Mouse (Mus musculus) liver, embryonic 11.5 days (tissue): ENCODE measurements around the gene Xxylt1. TPM values are rescaled to one million over a fixed set of nuclear protein-coding genes. Genes with fewer than 3 reads are reported as not detected.

Source experiments
- ATAC-seq: fragments of 200-750 bp; cut with Nextera tagmentation; replicated peaks from 2 replicates; pipeline ENCODE4 v1.8.0; 2017; ENCODE audit warnings: moderate number of reproducible peaks, mild to moderate bottlenecking, moderate TSS enrichment, moderate library complexity; ENCODE audit not compliant: low FRiP score
- DNase-seq: peaks from one replicate; pipeline ENCODE4 v3.0.0-alpha.2; 2017; ENCODE audit warnings: low spot score
- H3K27ac ChIP-seq: fragments of 300-500 bp; sonication (generic); 2 replicates; pipeline ENCODE4 v1.5.1; 2014; ENCODE audit warnings: mild to moderate bottlenecking, low read depth, low read length, control low read depth
- H3K27me3 ChIP-seq: fragments of 300-500 bp; sonication (generic); replicated peaks from 2 replicates; pipeline ENCODE4 v1.6.1; 2014; ENCODE audit warnings: low read length, mixed read lengths; ENCODE audit not compliant: control insufficient read depth, insufficient read depth
- H3K36me3 ChIP-seq: fragments of 300-500 bp; sonication (generic); 2 replicates; pipeline ENCODE4 v1.6.1; 2014; ENCODE audit warnings: mild to moderate bottlenecking, low read length, moderate library complexity, mixed read lengths; ENCODE audit not compliant: control insufficient read depth, insufficient read depth
- H3K4me1 ChIP-seq: fragments of 300-500 bp; sonication (generic); replicated peaks from 2 replicates; pipeline ENCODE4 v1.6.1; 2014; ENCODE audit warnings: low read length, mixed read lengths; ENCODE audit not compliant: control insufficient read depth, insufficient read depth
- H3K4me2 ChIP-seq: fragments of 300-500 bp; sonication (generic); 2 replicates; pipeline ENCODE4 v1.6.1; 2014; ENCODE audit warnings: mild to moderate bottlenecking, control low read depth, moderate library complexity
- H3K4me3 ChIP-seq: fragments of 300-500 bp; sonication (generic); 2 replicates; pipeline ENCODE4 v1.5.1; 2014; ENCODE audit warnings: low read depth, low read length, control low read depth
- H3K9ac ChIP-seq: fragments of 300-500 bp; sonication (generic); 2 replicates; pipeline ENCODE4 v1.6.1; 2014; ENCODE audit warnings: low read depth, low read length, control low read depth
- H3K9me3 ChIP-seq: fragments of 300-500 bp; sonication (generic); 2 replicates; pipeline ENCODE4 v1.6.1; 2016; ENCODE audit warnings: low read length, inconsistent platforms, mixed read lengths; ENCODE audit not compliant: control insufficient read depth
- WGBS: fragments of 180-500 bp; shearing (Covaris S2); extraction: QIAGEN DNeasy Blood & Tissue Kit; methylation state at CpG from one replicate; pipeline ENCODE4 v1.1.7; 2014; 5-methylcytosine and 5-hydroxymethylcytosine counted together
- polyA plus RNA-seq: library from polyadenylated mRNA; unstranded; fragments of >200 nt; fragmentation: Nextera tagmentation; extraction: Ambion mirVana; gene quantifications from 2 replicates; pipeline ENCODE4 v1.2.1, GENCODE M21; 2014

The Xxylt1 gene
- polyA plus RNA-seq, 1 experiment from 2014 or later = 10.7 TPM

DNA sequence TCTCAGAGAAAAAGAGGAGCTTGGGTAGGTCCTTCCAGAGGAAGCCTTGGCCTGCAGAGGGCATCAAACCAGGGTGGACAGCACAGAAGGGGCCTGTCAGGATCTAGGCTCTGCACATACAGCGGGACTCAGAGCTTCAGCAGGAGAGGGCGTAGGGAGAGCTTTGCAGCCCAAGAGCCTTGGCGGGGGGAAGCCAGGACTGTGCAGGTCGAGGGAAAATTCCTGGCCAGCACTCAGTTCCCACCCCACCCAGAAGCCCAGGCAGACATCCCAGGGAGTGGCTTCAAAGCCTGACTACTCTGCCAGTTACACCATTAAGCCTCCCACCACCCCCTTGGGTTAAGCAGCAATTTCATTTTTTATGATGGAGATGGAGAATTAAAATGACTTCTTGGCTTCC lies 148.4 kb downstream of the Xxylt1 start:
- no peak overlapping the region for H3K4me2 ChIP-seq
- no peaks in the 10 kb centered on the region for H3K4me1 ChIP-seq
- ATAC-seq (no peak), DNase-seq (no peak)
- 77% methylated on average over 4 of the region's 4 CpGs for WGBS
- no peak overlapping the region for H3K9ac ChIP-seq
- no peaks in the 10 kb centered on the region for H3K27me3 ChIP-seq
- no peak overlapping the region for H3K27ac ChIP-seq
- H3K36me3 ChIP-seq = no peaks in the 10 kb centered on the region
- no peaks in the 10 kb centered on the region for H3K9me3 ChIP-seq
- no peak overlapping the region for H3K4me3 ChIP-seq

- H3K4me3 ChIP-seq = no peak overlapping the region
- no peak overlapping the region for H3K9ac ChIP-seq
- ATAC-seq (no peak), DNase-seq (no peak)
- H3K27ac ChIP-seq = no peak overlapping the region
- no peak overlapping the region for H3K4me2 ChIP-seq
- H3K36me3 ChIP-seq = no peaks in the 10 kb centered on the region
- WGBS = 77% methylated on average over 5 of the region's 5 CpGs
- H3K27me3 ChIP-seq = no peaks in the 10 kb centered on the region
- no peaks in the 10 kb centered on the region for H3K9me3 ChIP-seq
- no peaks in the 10 kb centered on the region for H3K4me1 ChIP-seq
These were observed 149.0 kb downstream of the Xxylt1 start for GRCm38 (mm10) chr16:30932196-30932595.

- ATAC-seq (no peak), DNase-seq (no peak)
- WGBS = 81% methylated on average over 3 of the region's 3 CpGs
- Histone ChIP-seq H3K4me1 (no peaks in the 10 kb centered on the region), H3K4me3 (no peak overlapping the region), H3K27ac (no peak overlapping the region), H3K27me3 (no peaks in the 10 kb centered on the region), H3K9ac (no peak overlapping the region), H3K4me2 (no peak overlapping the region), H3K36me3 (no peaks in the 10 kb centered on the region), H3K9me3 (no peaks in the 10 kb centered on the region)
These were observed 152.1 kb downstream of the Xxylt1 start for GRCm38 (mm10) chr16:30929165-30929564.

- Histone ChIP-seq H3K4me3 (no peak overlapping the region), H3K4me1 (no peaks in the 10 kb centered on the region), H3K4me2 (no peak overlapping the region), H3K9ac (no peak overlapping the region), H3K9me3 (no peaks in the 10 kb centered on the region), H3K36me3 (no peaks in the 10 kb centered on the region), H3K27me3 (no peaks in the 10 kb centered on the region), H3K27ac (no peak overlapping the region)
- ATAC-seq = no peak
- DNase-seq = no peak
- 57% methylated on average over 8 of the region's 8 CpGs for WGBS
These were observed 153.0 kb downstream of the Xxylt1 start for GRCm38 (mm10) chr16:30928076-30928750.

- Histone ChIP-seq H3K27ac (no peak overlapping the region), H3K9ac (no peak overlapping the region), H3K9me3 (no peaks in the 10 kb centered on the region), H3K4me1 (no peaks in the 10 kb centered on the region), H3K27me3 (no peaks in the 10 kb centered on the region), H3K4me3 (no peak overlapping the region), H3K36me3 (no peaks in the 10 kb centered on the region), H3K4me2 (no peak overlapping the region)
- WGBS = 62% methylated on average over 4 of the region's 4 CpGs
- DNase-seq = no peak
- ATAC-seq = no peak
These were observed 155.7 kb downstream of the Xxylt1 start for GRCm38 (mm10) chr16:30925496-30925895.

GRCm38 (mm10) chr16:30923899-30924298 lies 157.3 kb downstream of the Xxylt1 start:
- Histone ChIP-seq H3K4me3 (no peak overlapping the region), H3K27ac (no peak overlapping the region), H3K36me3 (no peaks in the 10 kb centered on the region), H3K9me3 (no peaks in the 10 kb centered on the region), H3K4me1 (no peaks in the 10 kb centered on the region), H3K4me2 (no peak overlapping the region), H3K9ac (no peak overlapping the region), H3K27me3 (no peaks in the 10 kb centered on the region)
- ATAC-seq (no peak), DNase-seq (no peak)
- WGBS = 64% methylated on average over 7 of the region's 7 CpGs

DNA sequence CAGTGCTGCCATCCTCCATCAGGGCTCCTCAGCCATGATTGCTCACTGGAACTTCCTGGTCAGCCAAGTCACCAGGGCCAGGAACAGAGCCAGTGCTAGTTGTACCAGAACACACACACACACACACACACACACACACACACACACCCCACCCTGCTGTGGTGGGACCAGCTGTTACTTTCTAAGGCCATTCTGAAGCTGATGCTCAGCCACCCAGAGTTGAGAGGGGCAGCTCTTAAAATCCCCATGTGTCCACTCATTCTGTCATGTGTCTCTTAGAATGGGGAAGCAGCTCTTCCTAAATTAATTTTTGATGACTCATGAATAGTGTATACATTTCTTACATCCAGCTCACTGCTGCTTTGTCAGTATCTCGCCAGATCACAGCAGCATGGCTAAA lies 158.7 kb downstream of the Xxylt1 start:
- Histone ChIP-seq H3K4me1 (no peaks in the 10 kb centered on the region), H3K4me2 (no peak overlapping the region), H3K36me3 (no peaks in the 10 kb centered on the region), H3K9me3 (no peaks in the 10 kb centered on the region), H3K27ac (no peak overlapping the region), H3K27me3 (no peaks in the 10 kb centered on the region), H3K9ac (no peak overlapping the region), H3K4me3 (no peak overlapping the region)
- ATAC-seq = no peak
- 75% methylated on average over 1 of the region's 1 CpGs for WGBS
- no peak for DNase-seq

- Histone ChIP-seq H3K27ac (no peak overlapping the region), H3K4me1 (no peaks in the 10 kb centered on the region), H3K36me3 (no peaks in the 10 kb centered on the region), H3K9me3 (no peaks in the 10 kb centered on the region), H3K4me3 (no peak overlapping the region), H3K27me3 (no peaks in the 10 kb centered on the region), H3K4me2 (no peak overlapping the region), H3K9ac (no peak overlapping the region)
- 93% methylated on average over 7 of the region's 7 CpGs for whole genome bisulfite sequencing
- ATAC-seq = no peak
- no peak for DNase-seq
These were observed 162.4 kb downstream of the Xxylt1 start for GRCm38 (mm10) chr16:30918866-30919265.

GRCm38 (mm10) chr16:30916931-30917330 lies 164.3 kb downstream of the Xxylt1 start:
- Histone ChIP-seq H3K4me3 (no peak overlapping the region), H3K36me3 (no peaks in the 10 kb centered on the region), H3K27me3 (no peaks in the 10 kb centered on the region), H3K4me1 (no peaks in the 10 kb centered on the region), H3K9me3 (no peaks in the 10 kb centered on the region), H3K4me2 (no peak overlapping the region), H3K27ac (no peak overlapping the region), H3K9ac (no peak overlapping the region)
- WGBS = 72% methylated on average over 3 of the region's 3 CpGs
- ATAC-seq (no peak), DNase-seq (no peak)
